Mouse (Mus musculus): ENCODE measurements at regions not wholly inside any gene's neighbourhood (a gene's known extent, or its start where the extent isn't known, plus 50 kb on each side); places are given as distances from the start of the nearest gene placed in this dataset.

GRCm38 (mm10) chr6:61067355-61068116, 112.6 kb upstream of the Ccser1 start:
- Histone ChIP-seq H3K27me3 (ENCODE audit: control insufficient read depth, insufficient read depth, low read length) (no peaks in the 10 kb centered on the region), H3K4me1 (ENCODE audit: control insufficient read depth, insufficient read depth, insufficient read length) (peaks cover 4% of the 10 kb centered on the region; the same call in 1 of the 2 replicates), H3K36me3 (ENCODE audit: control insufficient read depth, insufficient read depth, low read length) (no peaks in the 10 kb centered on the region), H3K27ac (ENCODE audit: insufficient read depth, low read length) (no peak overlapping the region), H3K4me3 (ENCODE audit: extremely low read depth, insufficient read depth, insufficient read length) (no peak overlapping the region)
- DNase-seq (ENCODE audit: low read depth in 1 of 2, low spot score in 2 of 2), result peak in 1 of 2 experiments; percentile 8
- 54% methylated on average over 10 of the region's 10 CpGs for whole genome bisulfite sequencing
- TF ChIP-seq POLR2A (IDR thresholded peaks at IDR 0.05; ENCODE audit: low read depth, low read length) (no peak), CTCF (IDR thresholded peaks at IDR 0.05; ENCODE audit: extremely low read depth, insufficient read depth, insufficient read length, insufficient replicate concordance) (no peak)

GRCm38 (mm10) chr6:61068117-61068489, 112.0 kb upstream of the Ccser1 start:
- WGBS, result 2% methylated on average over 1 of the region's 1 CpGs
- H3K27me3 ChIP-seq (ENCODE audit: control insufficient read depth, insufficient read depth, low read length), result no peaks in the 10 kb centered on the region
- H3K4me3 ChIP-seq (ENCODE audit: extremely low read depth, insufficient read depth, insufficient read length), result no peak overlapping the region
- H3K27ac ChIP-seq (ENCODE audit: insufficient read depth, low read length), result no peak overlapping the region
- peaks cover 4% of the 10 kb centered on the region; the same call in 1 of the 2 replicates for H3K4me1 ChIP-seq (ENCODE audit: control insufficient read depth, insufficient read depth, insufficient read length)
- DNase-seq (ENCODE audit: low read depth in 1 of 2, low spot score in 2 of 2), result peak; percentile 9
- no peak for TF ChIP-seq POLR2A (IDR thresholded peaks at IDR 0.05; ENCODE audit: low read depth, low read length)
- no peak for TF ChIP-seq CTCF (IDR thresholded peaks at IDR 0.05; ENCODE audit: extremely low read depth, insufficient read depth, insufficient read length, insufficient replicate concordance)
- H3K36me3 ChIP-seq (ENCODE audit: control insufficient read depth, insufficient read depth, low read length), result no peaks in the 10 kb centered on the region

GRCm38 (mm10) chr6:61073267-61073666, 106.9 kb upstream of the Ccser1 start:
- no peak for TF ChIP-seq POLR2A (IDR thresholded peaks at IDR 0.05; ENCODE audit: low read depth, low read length)
- no peak for TF ChIP-seq CTCF (IDR thresholded peaks at IDR 0.05; ENCODE audit: extremely low read depth, insufficient read depth, insufficient read length, insufficient replicate concordance)
- no peaks in the 10 kb centered on the region for H3K27me3 ChIP-seq (ENCODE audit: control insufficient read depth, insufficient read depth, low read length)
- no peak for DNase-seq (ENCODE audit: low read depth in 1 of 2, low spot score in 2 of 2)
- H3K4me3 ChIP-seq (ENCODE audit: extremely low read depth, insufficient read depth, insufficient read length), result no peak overlapping the region
- WGBS, result 91% methylated on average over 3 of the region's 3 CpGs
- no peaks in the 10 kb centered on the region for H3K4me1 ChIP-seq (ENCODE audit: control insufficient read depth, insufficient read depth, insufficient read length)
- no peaks in the 10 kb centered on the region for H3K36me3 ChIP-seq (ENCODE audit: control insufficient read depth, insufficient read depth, low read length)
- no peak overlapping the region for H3K27ac ChIP-seq (ENCODE audit: insufficient read depth, low read length)

- 89% methylated on average over 2 of the region's 2 CpGs for WGBS
- no peak overlapping the region for H3K27ac ChIP-seq (ENCODE audit: insufficient read depth, low read length)
- H3K4me3 ChIP-seq (ENCODE audit: extremely low read depth, insufficient read depth, insufficient read length), result no peak overlapping the region
- H3K36me3 ChIP-seq (ENCODE audit: control insufficient read depth, insufficient read depth, low read length), result no peaks in the 10 kb centered on the region
- no peaks in the 10 kb centered on the region for H3K4me1 ChIP-seq (ENCODE audit: control insufficient read depth, insufficient read depth, insufficient read length)
- DNase-seq (ENCODE audit: low read depth in 1 of 2, low spot score in 2 of 2), result no peak
- no peaks in the 10 kb centered on the region for H3K27me3 ChIP-seq (ENCODE audit: control insufficient read depth, insufficient read depth, low read length)
- no peak for TF ChIP-seq POLR2A (IDR thresholded peaks at IDR 0.05; ENCODE audit: low read depth, low read length)
- no peak for TF ChIP-seq CTCF (IDR thresholded peaks at IDR 0.05; ENCODE audit: extremely low read depth, insufficient read depth, insufficient read length, insufficient replicate concordance)
Measured at GRCm38 (mm10) chr6:61073794-61074193, 106.3 kb upstream of the Ccser1 start.

- WGBS, result 91% methylated on average over 3 of the region's 3 CpGs
- H3K36me3 ChIP-seq (ENCODE audit: control insufficient read depth, insufficient read depth, low read length), result no peaks in the 10 kb centered on the region
Measured at GRCm38 (mm10) chr6:61074700-61075099, 105.4 kb upstream of the Ccser1 start.

GRCm38 (mm10) chr6:61078559-61078958, 101.6 kb upstream of the Ccser1 start:
- 83% methylated on average over 3 of the region's 3 CpGs for WGBS
- TF ChIP-seq POLR2A (IDR thresholded peaks at IDR 0.05; ENCODE audit: low read depth, low read length), result no peak
- TF ChIP-seq CTCF (IDR thresholded peaks at IDR 0.05; ENCODE audit: extremely low read depth, insufficient read depth, insufficient read length, insufficient replicate concordance), result no peak
- Histone ChIP-seq H3K4me1 (ENCODE audit: control insufficient read depth, insufficient read depth, insufficient read length) (no peaks in the 10 kb centered on the region), H3K27me3 (ENCODE audit: control insufficient read depth, insufficient read depth, low read length) (no peaks in the 10 kb centered on the region), H3K36me3 (ENCODE audit: control insufficient read depth, insufficient read depth, low read length) (no peaks in the 10 kb centered on the region), H3K27ac (ENCODE audit: insufficient read depth, low read length) (no peak overlapping the region), H3K4me3 (ENCODE audit: extremely low read depth, insufficient read depth, insufficient read length) (no peak overlapping the region)
- no peak for DNase-seq (ENCODE audit: low read depth in 1 of 2, low spot score in 2 of 2)

More at GRCm38 (mm10) chr6:61074700-61075099, 105.4 kb upstream of the Ccser1 start:
- Histone ChIP-seq H3K27me3 (ENCODE audit: control insufficient read depth, insufficient read depth, low read length) (no peaks in the 10 kb centered on the region), H3K4me3 (ENCODE audit: extremely low read depth, insufficient read depth, insufficient read length) (no peak overlapping the region), H3K27ac (ENCODE audit: insufficient read depth, low read length) (no peak overlapping the region), H3K4me1 (ENCODE audit: control insufficient read depth, insufficient read depth, insufficient read length) (no peaks in the 10 kb centered on the region)
- DNase-seq (ENCODE audit: low read depth in 1 of 2, low spot score in 2 of 2), result no peak
- no peak for TF ChIP-seq CTCF (IDR thresholded peaks at IDR 0.05; ENCODE audit: extremely low read depth, insufficient read depth, insufficient read length, insufficient replicate concordance)

GRCm38 (mm10) chr6:61080661-61081060, 99.5 kb upstream of the Ccser1 start:
- no peaks in the 10 kb centered on the region for H3K36me3 ChIP-seq (ENCODE audit: control insufficient read depth, insufficient read depth, low read length)
- TF ChIP-seq POLR2A (IDR thresholded peaks at IDR 0.05; ENCODE audit: low read depth, low read length), result no peak
- TF ChIP-seq CTCF (IDR thresholded peaks at IDR 0.05; ENCODE audit: extremely low read depth, insufficient read depth, insufficient read length, insufficient replicate concordance), result no peak
- no peak for DNase-seq (ENCODE audit: low read depth in 1 of 2, low spot score in 2 of 2)
- no peak overlapping the region for H3K27ac ChIP-seq (ENCODE audit: insufficient read depth, low read length)
- no peaks in the 10 kb centered on the region for H3K27me3 ChIP-seq (ENCODE audit: control insufficient read depth, insufficient read depth, low read length)
- no peaks in the 10 kb centered on the region for H3K4me1 ChIP-seq (ENCODE audit: control insufficient read depth, insufficient read depth, insufficient read length)
- H3K4me3 ChIP-seq (ENCODE audit: extremely low read depth, insufficient read depth, insufficient read length), result no peak overlapping the region
- WGBS, result 78% methylated on average over 5 of the region's 5 CpGs
